Mouse (Mus musculus): Measurements from ENCODE around the gene Nxph3. TPM values are rescaled to one million over a fixed set of nuclear protein-coding genes. Genes with fewer than 3 reads are reported as not detected.
A peak's percentile ranks its signal among the peaks of the same experiment; 100 is the strongest.

Gene Nxph3
- polyA plus RNA-seq, 1 experiment from 2014 or later = 0.29 TPM

GRCm38 (mm10) chr11:95516491-95516911, 2.1 kb upstream of the Nxph3 start:
- H3K27ac ChIP-seq = no peak overlapping the region
- ATAC-seq (ENCODE audit: borderline replicate concordance, extremely low read depth, low FRiP score, low TSS enrichment) = no peak
- peaks cover 63% of the 10 kb centered on the region for H3K27me3 ChIP-seq
- H3K36me3 ChIP-seq = no peaks in the 10 kb centered on the region
- H3K4me2 ChIP-seq = no peak overlapping the region
- H3K4me1 ChIP-seq = peaks cover 29% of the 10 kb centered on the region
- H3K9me3 ChIP-seq = no peaks in the 10 kb centered on the region
- no peak overlapping the region for H3K4me3 ChIP-seq
- 10% methylated on average over 5 of the region's 5 CpGs for WGBS
- H3K9ac ChIP-seq = no peak overlapping the region

GRCm38 (mm10) chr11:95515376-95516323, 1.3 kb upstream of the Nxph3 start:
- Histone ChIP-seq H3K4me1 (peaks cover 22% of the 10 kb centered on the region), H3K9me3 (no peaks in the 10 kb centered on the region), H3K4me2 (peak overlapping the region; percentile 99; the same call in 1 of the 2 replicates), H3K27ac (no peak overlapping the region), H3K9ac (no peak overlapping the region), H3K27me3 (peaks cover 64% of the 10 kb centered on the region), H3K4me3 (no peak overlapping the region), H3K36me3 (no peaks in the 10 kb centered on the region)
- 49% methylated on average over 17 of the region's 17 CpGs for WGBS
- no peak for ATAC-seq (ENCODE audit: borderline replicate concordance, extremely low read depth, low FRiP score, low TSS enrichment)

DNA sequence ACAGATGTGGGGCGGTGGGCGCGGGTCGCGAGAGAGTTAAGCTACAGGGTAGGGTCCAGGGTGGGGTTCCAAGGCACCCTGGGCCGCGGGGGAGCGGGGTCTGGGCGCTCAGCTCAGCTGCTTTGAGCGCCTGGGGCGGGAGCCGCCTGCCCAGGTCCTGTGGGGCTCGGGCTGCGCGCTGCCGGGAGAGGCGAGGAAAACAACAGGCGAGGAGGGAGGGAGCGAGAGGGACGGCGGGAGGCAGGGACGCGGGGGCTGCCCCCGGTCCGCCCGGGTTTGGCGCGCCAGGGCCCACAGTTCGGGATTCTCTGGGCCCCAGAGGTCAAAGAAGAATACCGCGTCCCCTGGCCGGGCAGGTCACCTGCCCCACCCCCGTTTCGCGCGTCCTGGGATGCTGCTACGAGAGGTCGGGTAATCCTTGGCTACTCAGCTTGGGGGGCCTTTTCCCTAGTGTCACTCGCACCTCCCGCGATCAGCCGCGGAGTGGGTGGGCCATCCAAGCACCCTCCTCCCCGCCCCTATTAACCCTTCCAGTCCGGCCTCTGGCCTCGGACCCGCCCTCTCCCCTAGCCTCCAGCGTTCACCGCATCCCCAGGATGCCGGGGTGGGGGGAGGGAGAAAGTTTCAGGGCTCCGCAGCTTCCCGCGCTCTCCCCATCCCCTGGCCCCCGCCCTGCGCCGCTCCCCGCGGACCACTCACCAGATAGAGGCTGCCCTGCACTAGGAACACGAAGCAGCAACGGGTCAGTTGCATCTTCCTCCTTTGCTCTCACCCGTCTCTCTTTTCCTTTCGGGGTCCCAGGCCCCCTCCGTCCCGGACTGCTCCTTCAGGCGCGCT, 691 bp downstream of the Nxph3 start:
- Histone ChIP-seq H3K4me1 (peaks cover 23% of the 10 kb centered on the region), H3K9me3 (no peaks in the 10 kb centered on the region), H3K27me3 (peaks cover 60% of the 10 kb centered on the region), H3K36me3 (no peaks in the 10 kb centered on the region), H3K27ac (no peak overlapping the region), H3K4me2 (peak overlapping the region; percentile 99), H3K4me3 (peak overlapping the region; percentile 54), H3K9ac (peak overlapping the region; percentile 40)
- 0 out of 2 replicates have a peak, but pooled peaks have one; percentile 29 for ATAC-seq (ENCODE audit: borderline replicate concordance, extremely low read depth, low FRiP score, low TSS enrichment)
- WGBS = 2% methylated on average over 49 of the region's 66 CpGs

DNA sequence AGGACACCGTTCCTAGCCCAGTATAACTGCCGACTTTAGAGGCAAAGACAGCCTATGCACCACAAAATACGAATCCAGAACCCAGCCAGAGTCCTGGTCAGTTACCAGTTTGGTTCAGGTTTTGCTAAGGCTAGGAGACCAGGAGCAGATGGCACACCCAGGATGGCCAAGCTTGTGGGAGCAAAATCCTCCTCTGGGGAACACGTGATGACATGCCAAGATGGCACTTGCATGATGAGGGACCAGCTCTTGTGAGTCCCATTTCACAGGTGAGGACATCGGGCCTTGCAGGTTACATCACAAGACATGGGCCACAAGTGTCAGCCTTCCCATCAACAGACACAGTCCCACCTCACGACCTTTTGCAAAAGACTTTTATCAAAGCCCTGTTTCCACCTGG, 2.0 kb downstream of the Nxph3 start:
- Histone ChIP-seq H3K9me3 (no peaks in the 10 kb centered on the region), H3K27ac (no peak overlapping the region), H3K4me2 (no peak overlapping the region), H3K9ac (no peak overlapping the region), H3K36me3 (no peaks in the 10 kb centered on the region), H3K4me3 (no peak overlapping the region), H3K27me3 (peaks cover 57% of the 10 kb centered on the region), H3K4me1 (peaks cover 33% of the 10 kb centered on the region)
- WGBS = 73% methylated on average over 6 of the region's 6 CpGs
- ATAC-seq (ENCODE audit: borderline replicate concordance, extremely low read depth, low FRiP score, low TSS enrichment) = no peak

DNA sequence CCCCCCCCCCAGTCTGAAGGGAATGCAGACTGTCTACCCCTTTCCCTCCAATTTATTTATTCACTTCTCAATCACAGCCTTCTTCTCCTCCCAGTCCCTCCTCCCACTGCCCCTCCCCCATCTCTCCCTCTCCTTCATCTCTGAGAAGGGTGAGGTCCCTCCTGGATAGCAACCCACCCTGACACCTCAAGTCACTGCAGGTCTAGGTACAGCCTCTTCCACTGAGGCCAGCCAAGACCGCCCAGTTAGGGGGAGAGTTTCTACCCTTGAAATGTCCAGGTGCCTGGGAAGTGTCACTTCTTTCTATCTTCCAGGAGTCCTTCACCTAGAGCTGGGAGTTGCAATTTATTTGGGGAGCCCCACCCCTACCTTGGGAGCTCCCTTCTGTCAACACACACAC, 2.5 kb downstream of the Nxph3 start:
- H3K4me2 ChIP-seq = no peak overlapping the region
- no peaks in the 10 kb centered on the region for H3K9me3 ChIP-seq
- no peak for ATAC-seq (ENCODE audit: borderline replicate concordance, extremely low read depth, low FRiP score, low TSS enrichment)
- WGBS = 76% methylated on average over 1 of the region's 1 CpGs
- peaks cover 52% of the 10 kb centered on the region for H3K27me3 ChIP-seq
- no peaks in the 10 kb centered on the region for H3K36me3 ChIP-seq
- H3K9ac ChIP-seq = no peak overlapping the region
- peaks cover 33% of the 10 kb centered on the region for H3K4me1 ChIP-seq
- H3K4me3 ChIP-seq = no peak overlapping the region
- H3K27ac ChIP-seq = no peak overlapping the region

DNA sequence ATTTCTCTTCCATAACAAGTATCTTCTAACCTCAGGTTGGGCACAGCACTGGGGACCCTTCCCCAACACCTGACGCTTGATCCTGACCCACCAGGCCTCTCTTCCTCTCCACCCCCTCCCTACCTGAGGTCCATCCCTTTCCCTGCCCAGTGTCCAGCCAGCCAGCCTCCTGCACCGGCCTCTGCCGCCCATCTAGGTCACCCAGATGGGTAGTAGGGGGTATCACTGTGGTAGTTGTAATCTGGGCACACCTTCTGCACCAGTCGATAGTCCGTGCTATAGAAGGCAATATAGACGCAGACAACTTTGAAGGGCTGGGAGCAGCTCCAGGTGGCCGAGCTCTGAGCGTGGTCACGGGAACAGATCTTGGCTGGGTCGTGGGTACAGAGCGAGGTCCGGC, 3.7 kb downstream of the Nxph3 start:
- Histone ChIP-seq H3K4me1 (peaks cover 33% of the 10 kb centered on the region), H3K4me2 (no peak overlapping the region), H3K27me3 (peaks cover 42% of the 10 kb centered on the region), H3K27ac (no peak overlapping the region), H3K36me3 (no peaks in the 10 kb centered on the region), H3K4me3 (no peak overlapping the region), H3K9me3 (no peaks in the 10 kb centered on the region), H3K9ac (no peak overlapping the region)
- ATAC-seq (ENCODE audit: borderline replicate concordance, extremely low read depth, low FRiP score, low TSS enrichment) = no peak
- 82% methylated on average over 12 of the region's 12 CpGs for WGBS

DNA sequence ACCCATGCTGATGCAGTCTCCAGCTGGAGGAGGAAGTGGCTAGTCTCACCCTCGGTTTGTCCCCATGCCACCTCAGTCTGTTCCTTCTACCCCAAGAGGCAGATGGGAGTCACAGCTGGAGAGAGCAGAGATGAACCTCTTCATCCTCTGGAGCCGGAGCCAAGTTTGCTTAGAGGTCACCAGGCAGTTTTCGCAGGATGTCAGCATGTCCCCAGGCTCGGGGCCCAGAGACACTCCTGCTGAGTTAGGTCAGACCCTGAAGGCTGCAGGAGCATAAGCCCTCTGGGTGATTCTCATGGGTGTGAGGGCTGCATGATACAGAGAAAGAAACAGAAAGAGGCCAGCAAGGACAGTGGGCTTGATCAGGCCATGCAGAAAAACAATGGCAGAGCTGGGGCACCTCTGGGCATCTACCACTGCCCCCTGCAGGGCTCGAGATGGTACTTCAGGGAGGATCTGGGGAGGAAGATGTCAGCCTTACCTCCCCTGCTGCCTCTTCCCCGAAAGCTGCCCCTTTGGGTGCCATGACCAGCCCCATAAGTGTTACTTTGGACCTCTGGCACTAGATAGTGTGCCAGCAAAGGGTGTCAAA, 5.1 kb downstream of the Nxph3 start:
- 69% methylated on average over 6 of the region's 6 CpGs for WGBS
- H3K27me3 ChIP-seq = peaks cover 28% of the 10 kb centered on the region

DNA sequence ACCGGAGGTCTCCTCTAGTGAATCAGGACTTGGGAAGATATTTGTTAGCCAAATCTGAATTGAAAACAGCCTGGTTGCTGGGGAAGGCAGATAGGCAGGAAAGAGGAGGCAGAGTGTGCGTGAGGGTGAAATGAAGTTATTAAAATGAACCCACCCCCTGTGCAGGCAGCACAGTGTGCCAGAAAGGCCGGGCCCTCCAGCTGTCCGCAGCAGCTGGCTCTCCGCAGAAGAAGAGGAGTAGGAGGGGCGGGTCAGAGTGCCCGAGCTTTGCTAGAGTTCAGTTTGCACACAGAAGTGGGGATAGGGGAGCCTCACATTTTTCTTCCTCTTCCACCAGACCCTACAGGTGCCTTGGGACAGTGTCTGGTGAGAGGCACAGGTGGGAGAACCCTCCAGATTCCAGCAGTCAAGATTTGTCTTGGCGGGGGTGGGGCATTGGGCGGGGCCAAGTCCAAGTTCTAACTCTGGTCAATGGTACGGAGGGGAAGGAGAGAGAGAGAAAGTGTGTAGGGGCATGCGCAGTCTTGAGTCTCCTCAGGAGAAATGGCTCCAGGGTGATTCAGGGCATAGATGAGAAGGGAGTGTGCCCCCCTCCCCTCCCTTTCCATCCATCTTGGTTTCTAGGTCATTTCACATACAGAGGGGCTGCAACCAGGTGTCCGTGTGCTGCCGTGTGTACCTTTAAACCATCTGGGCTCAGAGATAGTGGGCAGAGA, 6.0 kb downstream of the Nxph3 start:
- Histone ChIP-seq H3K27me3 (peaks cover 20% of the 10 kb centered on the region), H3K4me2 (peak overlapping the region; percentile 48), H3K9me3 (no peaks in the 10 kb centered on the region), H3K36me3 (no peaks in the 10 kb centered on the region), H3K9ac (no peak overlapping the region), H3K4me3 (peak overlapping the region; percentile 15; the same call in 1 of the 2 replicates), H3K4me1 (peaks cover 24% of the 10 kb centered on the region), H3K27ac (no peak overlapping the region)
- WGBS = 32% methylated on average over 13 of the region's 13 CpGs
- peak; percentile 21; the same call in 1 of the 2 replicates for ATAC-seq (ENCODE audit: borderline replicate concordance, extremely low read depth, low FRiP score, low TSS enrichment)

More for the DNA sequence above, 5.1 kb downstream of the Nxph3 start:
- Histone ChIP-seq H3K4me1 (peaks cover 25% of the 10 kb centered on the region), H3K4me2 (no peak overlapping the region), H3K27ac (no peak overlapping the region), H3K9ac (no peak overlapping the region), H3K9me3 (no peaks in the 10 kb centered on the region), H3K4me3 (no peak overlapping the region), H3K36me3 (no peaks in the 10 kb centered on the region)
- ATAC-seq (ENCODE audit: borderline replicate concordance, extremely low read depth, low FRiP score, low TSS enrichment) = no peak

- no peak overlapping the region for H3K27ac ChIP-seq
- 72% methylated on average over 5 of the region's 5 CpGs for WGBS
- H3K36me3 ChIP-seq = no peaks in the 10 kb centered on the region
- H3K4me2 ChIP-seq = peak overlapping the region; percentile 48
- H3K4me3 ChIP-seq = no peak overlapping the region
- no peak for ATAC-seq (ENCODE audit: borderline replicate concordance, extremely low read depth, low FRiP score, low TSS enrichment)
- H3K9me3 ChIP-seq = no peaks in the 10 kb centered on the region
- no peak overlapping the region for H3K9ac ChIP-seq
- H3K4me1 ChIP-seq = peaks cover 22% of the 10 kb centered on the region
- peaks cover 14% of the 10 kb centered on the region for H3K27me3 ChIP-seq
These were observed 6.6 kb downstream of the Nxph3 start for GRCm38 (mm10) chr11:95507785-95508184.

GRCm38 (mm10) chr11:95507041-95507716, 7.2 kb downstream of the Nxph3 start:
- Histone ChIP-seq H3K36me3 (no peaks in the 10 kb centered on the region), H3K27me3 (peaks cover 8% of the 10 kb centered on the region), H3K4me1 (peaks cover 22% of the 10 kb centered on the region), H3K9me3 (no peaks in the 10 kb centered on the region), H3K9ac (no peak overlapping the region), H3K27ac (no peak overlapping the region), H3K4me3 (no peak overlapping the region), H3K4me2 (no peak overlapping the region)
- WGBS = 42% methylated on average over 12 of the region's 12 CpGs
- ATAC-seq (ENCODE audit: borderline replicate concordance, extremely low read depth, low FRiP score, low TSS enrichment) = no peak

All from lung, embryonic 15.5 days (tissue).